Mouse (Mus musculus): ENCODE results near the gene 9130213A22Rik. TPM values are rescaled to one million over a fixed set of nuclear protein-coding genes. Genes with fewer than 3 reads are reported as not detected.
A peak's percentile ranks its signal among the peaks of the same experiment; 100 is the strongest.

The 9130213A22Rik gene
- polyA plus RNA-seq, 1 experiment from 2014 or later, result 0.11 TPM

GRCm38 (mm10) chr11:69133923-69134621 lies 11.7 kb upstream of the 9130213A22Rik start:
- Histone ChIP-seq H3K27ac (peak overlapping the region; percentile 65), H3K4me1 (peaks cover 15% of the 10 kb centered on the region), H3K36me3 (replicated peaks) (no peaks in the 10 kb centered on the region), H3K9me3 (no peaks in the 10 kb centered on the region), H3K27me3 (ENCODE audit: poor library complexity, severe bottlenecking) (peaks cover 61% of the 10 kb centered on the region), H3K4me3 (peak overlapping the region; percentile 59)
- peak; percentile 53 for DNase-seq (ENCODE audit: extremely low spot score, low spot score)
- 1% methylated on average over 34 of the region's 34 CpGs for WGBS

- Histone ChIP-seq H3K4me1 (peaks cover 15% of the 10 kb centered on the region), H3K4me3 (peak overlapping the region; percentile 59), H3K27ac (no peak overlapping the region), H3K36me3 (replicated peaks) (no peaks in the 10 kb centered on the region), H3K9me3 (no peaks in the 10 kb centered on the region), H3K27me3 (ENCODE audit: poor library complexity, severe bottlenecking) (peaks cover 62% of the 10 kb centered on the region)
- WGBS, result 7% methylated on average over 5 of the region's 5 CpGs
- DNase-seq (ENCODE audit: extremely low spot score, low spot score), result no peak
These were observed 11.2 kb upstream of the 9130213A22Rik start for GRCm38 (mm10) chr11:69133566-69133922.

GRCm38 (mm10) chr11:69128426-69129122 lies 6.2 kb upstream of the 9130213A22Rik start:
- DNase-seq (ENCODE audit: extremely low spot score, low spot score), result no peak
- Histone ChIP-seq H3K4me1 (peaks cover 17% of the 10 kb centered on the region), H3K27me3 (ENCODE audit: poor library complexity, severe bottlenecking) (peaks cover 63% of the 10 kb centered on the region), H3K36me3 (replicated peaks) (no peaks in the 10 kb centered on the region), H3K27ac (no peak overlapping the region), H3K9me3 (no peaks in the 10 kb centered on the region), H3K4me3 (no peak overlapping the region)
- 76% methylated on average over 8 of the region's 8 CpGs for WGBS

- DNase-seq (ENCODE audit: extremely low spot score, low spot score), result no peak
- WGBS, result 53% methylated on average over 2 of the region's 2 CpGs
- H3K4me1 ChIP-seq, result peaks cover 31% of the 10 kb centered on the region
- H3K9me3 ChIP-seq, result no peaks in the 10 kb centered on the region
- H3K27ac ChIP-seq, result no peak overlapping the region
- H3K4me3 ChIP-seq, result peak overlapping the region; percentile 84
- H3K27me3 ChIP-seq (ENCODE audit: poor library complexity, severe bottlenecking), result peaks cover 49% of the 10 kb centered on the region
- H3K36me3 ChIP-seq (replicated peaks), result no peaks in the 10 kb centered on the region
These were observed 4.3 kb upstream of the 9130213A22Rik start for GRCm38 (mm10) chr11:69126706-69127095.

DNA sequence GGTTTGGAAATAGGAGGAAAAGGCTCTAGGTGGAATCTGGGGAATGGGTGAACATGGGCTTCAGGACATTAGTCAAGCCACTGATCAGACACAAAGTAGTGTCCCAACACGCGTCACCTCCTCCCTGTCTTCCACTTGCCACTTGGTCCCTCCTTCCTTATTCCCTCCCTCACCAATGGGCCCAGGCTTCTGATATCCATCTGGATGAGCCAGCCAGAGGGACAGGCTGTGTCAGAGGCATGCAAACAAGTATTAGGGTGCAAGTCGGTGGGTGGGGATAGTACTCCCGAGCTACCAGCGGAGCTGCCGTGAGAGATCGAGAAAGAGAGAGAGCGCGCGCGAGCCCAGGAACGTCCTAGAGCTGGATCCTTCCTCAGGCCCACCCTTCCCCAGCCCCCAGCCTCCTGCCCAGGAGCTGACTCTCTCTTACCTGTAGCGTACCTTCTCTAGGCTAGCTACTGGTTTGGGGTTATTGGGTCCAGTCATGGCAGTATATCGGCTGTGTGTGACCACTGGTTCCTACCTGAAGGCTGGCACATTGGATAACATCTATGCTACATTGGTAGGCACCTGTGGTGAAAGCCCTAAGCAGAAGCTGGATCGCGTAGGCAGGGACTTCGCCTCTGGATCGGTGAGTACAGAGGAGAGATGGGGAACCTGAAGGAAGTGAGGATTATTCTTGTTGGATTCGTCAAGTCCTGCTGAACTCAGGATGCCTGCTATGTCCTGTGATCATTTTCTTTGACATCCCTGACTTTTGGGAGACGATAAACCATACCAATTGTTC lies 3.7 kb upstream of the 9130213A22Rik start:
- Histone ChIP-seq H3K36me3 (replicated peaks) (no peaks in the 10 kb centered on the region), H3K27me3 (ENCODE audit: poor library complexity, severe bottlenecking) (peaks cover 49% of the 10 kb centered on the region), H3K4me1 (peaks cover 36% of the 10 kb centered on the region), H3K9me3 (no peaks in the 10 kb centered on the region), H3K4me3 (peak overlapping the region; percentile 84), H3K27ac (no peak overlapping the region)
- 12% methylated on average over 20 of the region's 20 CpGs for WGBS
- no peak for DNase-seq (ENCODE audit: extremely low spot score, low spot score)

- Histone ChIP-seq H3K27ac (peak within 1 kb of the TSS; percentile 64), H3K36me3 (replicated peaks) (no peaks in the 10 kb centered on the region), H3K9me3 (no peaks in the 10 kb centered on the region), H3K4me3 (peak within 1 kb of the TSS; percentile 84), H3K4me1 (peaks cover 41% of the 10 kb centered on the region), H3K27me3 (ENCODE audit: poor library complexity, severe bottlenecking) (peaks cover 53% of the 10 kb centered on the region)
- 1% methylated on average over 3 of the region's 3 CpGs for WGBS
- no peak for DNase-seq (ENCODE audit: extremely low spot score, low spot score)
These were observed 3.3 kb upstream of the 9130213A22Rik start, which contains the start of gene Aloxe3 for GRCm38 (mm10) chr11:69125852-69125918. TSS of gene Aloxe3 (plus strand) at chr11:69125896.

DNA sequence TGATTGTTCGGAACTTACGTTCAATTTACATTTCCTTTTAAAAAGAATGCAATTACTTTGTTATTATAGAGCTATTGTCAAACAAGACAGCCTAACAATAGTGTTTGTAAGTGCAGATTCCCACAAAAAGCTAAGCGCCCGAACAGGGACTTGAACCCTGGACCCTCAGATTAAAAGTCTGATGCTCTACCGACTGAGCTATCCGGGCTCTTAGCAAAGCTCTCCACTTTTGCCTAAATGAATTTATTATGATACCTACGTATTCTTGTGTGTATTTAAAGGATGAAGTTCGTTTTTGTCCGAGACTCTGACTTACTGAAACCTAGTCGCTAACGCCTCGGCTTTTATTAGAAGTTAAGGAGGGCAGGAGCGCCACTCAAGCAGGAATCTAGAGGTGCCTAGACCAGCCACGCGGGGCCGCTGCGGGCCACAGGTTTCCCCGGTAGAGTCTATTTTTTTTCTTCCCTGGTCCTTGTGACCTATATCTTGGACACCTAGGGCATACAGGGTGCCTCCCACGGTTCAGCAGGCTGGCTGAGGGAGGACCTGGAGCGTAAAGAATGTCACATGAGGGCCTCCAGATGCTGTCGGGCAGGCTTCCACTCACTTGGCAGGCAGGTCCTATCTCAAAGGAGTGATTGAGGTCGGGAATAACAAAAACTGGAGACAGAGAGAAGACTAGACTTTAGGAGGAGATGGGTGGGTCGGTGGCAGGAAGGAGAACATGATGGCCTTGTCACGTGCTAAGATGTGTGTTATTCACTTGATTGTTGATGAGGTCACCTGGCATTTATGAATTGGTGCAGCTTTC lies 2.9 kb upstream of the 9130213A22Rik start:
- peak; percentile 80 for DNase-seq (ENCODE audit: extremely low spot score, low spot score)
- H3K4me1 ChIP-seq, result peaks cover 45% of the 10 kb centered on the region
- H3K36me3 ChIP-seq (replicated peaks), result no peaks in the 10 kb centered on the region
- no peaks in the 10 kb centered on the region for H3K9me3 ChIP-seq
- H3K4me3 ChIP-seq, result peak overlapping the region; percentile 84
- H3K27me3 ChIP-seq (ENCODE audit: poor library complexity, severe bottlenecking), result peaks cover 57% of the 10 kb centered on the region
- peak overlapping the region; percentile 64 for H3K27ac ChIP-seq
- WGBS, result under 1% methylated on average over 24 of the region's 24 CpGs

DNA sequence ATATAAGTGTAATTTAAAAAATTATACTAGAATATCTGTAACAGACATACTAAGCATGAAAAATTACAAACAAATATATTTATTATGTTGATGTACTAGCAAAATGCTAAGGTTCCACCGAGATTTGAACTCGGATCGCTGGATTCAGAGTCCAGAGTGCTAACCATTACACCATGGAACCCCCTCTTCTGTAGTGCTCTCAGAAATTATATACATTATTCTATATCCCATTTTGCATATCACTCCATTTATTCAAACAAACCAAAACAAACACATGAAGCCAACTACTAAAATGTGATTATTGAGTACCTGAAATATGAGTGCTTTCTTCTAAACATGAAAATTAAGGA lies 2.1 kb upstream of the 9130213A22Rik start:
- peak overlapping the region; percentile 84 for H3K4me3 ChIP-seq
- peaks cover 59% of the 10 kb centered on the region for H3K27me3 ChIP-seq (ENCODE audit: poor library complexity, severe bottlenecking)
- no peaks in the 10 kb centered on the region for H3K9me3 ChIP-seq
- DNase-seq (ENCODE audit: extremely low spot score, low spot score), result peak; percentile 57
- 0% methylated on average over 3 of the region's 3 CpGs for WGBS
- no peaks in the 10 kb centered on the region for H3K36me3 ChIP-seq (replicated peaks)
- H3K4me1 ChIP-seq, result peaks cover 53% of the 10 kb centered on the region
- no peak overlapping the region for H3K27ac ChIP-seq

DNA sequence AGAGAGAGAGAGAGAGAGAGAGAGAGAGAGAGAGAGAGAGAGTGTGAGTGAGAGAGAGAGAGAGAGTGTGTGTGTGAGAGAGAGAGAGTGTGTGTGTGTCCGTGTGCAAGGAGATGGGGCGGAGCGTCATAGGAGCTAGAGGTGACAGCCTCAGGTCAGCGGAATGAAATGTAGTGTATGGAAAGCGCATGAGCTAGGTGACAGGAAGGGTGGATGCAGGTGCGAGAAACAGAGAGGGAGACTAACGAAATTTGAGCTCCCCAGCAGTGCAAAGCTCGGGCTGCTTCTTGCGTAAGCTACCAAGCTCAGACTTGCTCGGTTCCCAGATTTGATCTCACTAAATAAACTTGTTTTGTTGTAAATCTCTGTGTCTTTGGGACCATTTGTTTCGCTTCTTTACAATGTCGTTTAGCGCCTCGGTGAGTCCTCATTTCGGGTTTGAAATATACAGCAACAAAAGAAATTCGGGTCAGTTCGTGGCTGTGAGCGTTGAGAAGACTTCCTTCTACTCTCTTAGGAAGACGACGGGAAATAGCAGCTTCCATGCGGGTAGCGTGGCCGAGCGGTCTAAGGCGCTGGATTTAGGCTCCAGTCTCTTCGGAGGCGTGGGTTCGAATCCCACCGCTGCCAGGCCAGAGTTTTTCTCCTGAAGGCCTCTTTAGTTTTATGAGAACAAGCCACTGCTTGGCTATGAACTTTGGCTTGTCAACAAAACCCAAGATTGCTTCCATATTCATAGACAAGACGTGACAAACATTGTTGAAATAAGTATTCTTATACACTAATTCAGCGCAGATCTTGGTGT lies 1.5 kb upstream of the 9130213A22Rik start:
- Histone ChIP-seq H3K27me3 (ENCODE audit: poor library complexity, severe bottlenecking) (peaks cover 58% of the 10 kb centered on the region), H3K4me1 (peaks cover 59% of the 10 kb centered on the region), H3K4me3 (peak overlapping the region; percentile 84), H3K9me3 (no peaks in the 10 kb centered on the region), H3K27ac (peak overlapping the region; percentile 66), H3K36me3 (replicated peaks) (no peaks in the 10 kb centered on the region)
- DNase-seq (ENCODE audit: extremely low spot score, low spot score), result peak; percentile 95
- WGBS, result under 1% methylated on average over 31 of the region's 31 CpGs

DNA sequence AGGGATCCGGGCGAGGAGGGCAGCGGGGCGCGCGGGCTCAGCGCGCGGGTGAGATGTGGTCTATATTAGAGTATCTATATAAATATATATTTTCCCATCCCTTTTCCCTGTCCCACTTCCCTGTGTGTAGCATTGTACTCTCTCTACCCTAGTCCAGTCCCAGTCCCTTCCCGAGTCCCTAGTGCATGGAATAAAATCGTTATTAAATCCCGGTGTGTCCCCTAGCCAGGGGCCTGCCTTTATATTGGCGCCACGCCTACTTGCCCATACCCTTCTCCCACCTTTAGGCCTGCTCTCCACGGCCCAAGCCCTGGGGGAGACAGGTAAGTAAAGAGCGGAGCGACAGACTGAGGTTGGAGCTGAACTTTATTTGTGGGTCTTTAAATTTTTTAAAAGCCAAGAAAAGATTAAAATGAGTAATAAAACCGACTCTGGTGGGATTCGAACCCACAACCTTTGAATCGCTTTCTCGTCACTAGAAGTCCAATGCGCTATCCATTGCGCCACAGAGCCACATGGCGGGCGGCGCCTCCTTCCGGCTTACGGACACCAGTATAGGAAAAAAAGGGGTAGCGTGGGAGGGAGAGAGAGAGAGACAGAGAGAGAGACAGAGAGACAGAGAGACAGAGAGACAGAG lies 785 bp upstream of the 9130213A22Rik start:
- Histone ChIP-seq H3K9me3 (no peaks in the 10 kb centered on the region), H3K27me3 (ENCODE audit: poor library complexity, severe bottlenecking) (peaks cover 54% of the 10 kb centered on the region), H3K36me3 (replicated peaks) (no peaks in the 10 kb centered on the region), H3K4me3 (peak overlapping the region; percentile 84), H3K27ac (peak overlapping the region; percentile 82), H3K4me1 (peaks cover 63% of the 10 kb centered on the region)
- WGBS, result under 1% methylated on average over 29 of the region's 29 CpGs
- DNase-seq (ENCODE audit: extremely low spot score, low spot score), result peak; percentile 94

GRCm38 (mm10) chr11:69121741-69122335 lies 551 bp downstream of the 9130213A22Rik start:
- Histone ChIP-seq H3K36me3 (replicated peaks) (no peaks in the 10 kb centered on the region), H3K27me3 (ENCODE audit: poor library complexity, severe bottlenecking) (peaks cover 47% of the 10 kb centered on the region), H3K4me3 (peak overlapping the region; percentile 84), H3K4me1 (peaks cover 77% of the 10 kb centered on the region), H3K27ac (peak overlapping the region; percentile 82), H3K9me3 (no peaks in the 10 kb centered on the region)
- under 1% methylated on average over 32 of the region's 32 CpGs for WGBS
- DNase-seq (ENCODE audit: extremely low spot score, low spot score), result no peak

All from forebrain, embryonic 10.5 days (tissue).